ENCODE assay signal across 17 mouse cellular contexts in the genomic region with DNA sequence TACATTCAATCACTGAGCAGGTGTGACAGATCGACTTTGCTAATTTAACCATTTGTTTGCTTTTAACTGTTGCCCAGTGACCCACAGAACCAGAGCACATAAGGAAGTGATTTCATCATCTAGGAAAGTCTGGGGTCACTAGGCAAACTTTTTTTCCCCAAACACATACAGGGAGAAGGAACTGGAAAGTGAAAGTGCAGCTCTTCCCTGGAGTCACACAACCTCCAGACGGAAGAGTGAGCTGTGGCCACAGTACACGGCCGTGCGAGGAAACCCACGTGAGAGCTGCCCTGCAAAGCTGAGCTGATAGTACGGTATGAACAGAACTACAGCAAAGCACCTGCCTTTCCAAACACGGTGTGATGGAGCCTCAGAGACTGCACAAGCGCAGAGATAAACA. TPM values are rescaled to one million over a fixed set of nuclear protein-coding genes. Genes with fewer than 3 reads are reported as not detected.
A peak's percentile ranks its signal among the peaks of the same experiment; 100 is the strongest.
DNase-seq lines count a peak whose midpoint lies in the region; ATAC-seq and TF ChIP-seq lines count a peak whose summit lies in the region.
"Had no signal": no experiment of that assay in that cellular context is flagged by ENCODE, and none has a peak within 500 bp of the region (broad histone marks: within the 10 kb centered on the region; RNA-seq: fewer than 3 reads in every experiment).

No protein-coding gene starts in this region.

- 0 out of 2 replicates have a peak overlapping the region, but pooled peaks have one; percentile 4 for H3K4me3 ChIP-seq in intestine, postnatal 0 days (ENCODE audit: low read depth, low read length)
- H3K4me3 ChIP-seq in intestine, embryonic 15.5 days (replicated peaks): no peak overlapping the region
- no peak overlapping the region for H3K4me3 ChIP-seq in liver, embryonic 11.5 days (ENCODE audit: low read depth, low read length)
- H3K4me3 ChIP-seq in forebrain, postnatal 0 days (ENCODE audit: low read depth, low read length): no peak overlapping the region
- H3K4me3 ChIP-seq: left cerebral cortex, adult 2 months; neural tube, embryonic 15.5 days had no signal

- H3K27ac ChIP-seq in intestine, postnatal 0 days (ENCODE audit: low read depth, low read length): no peak overlapping the region
- no peak overlapping the region for H3K27ac ChIP-seq in intestine, embryonic 15.5 days
- H3K27ac ChIP-seq in liver, embryonic 11.5 days (ENCODE audit: low read depth, low read length): no peak overlapping the region
- no peak overlapping the region for H3K27ac ChIP-seq in forebrain, postnatal 0 days (ENCODE audit: low read depth, low read length)
- H3K27ac ChIP-seq: hindbrain, postnatal 0 days; left cerebral cortex, adult 2 months; neural tube, embryonic 15.5 days had no signal

- H3K27me3 ChIP-seq in intestine, postnatal 0 days (replicated peaks; ENCODE audit: control insufficient read depth, insufficient read depth, low read length): no peaks in the 10 kb centered on the region
- no peaks in the 10 kb centered on the region for H3K27me3 ChIP-seq in intestine, embryonic 15.5 days (replicated peaks)
- no peaks in the 10 kb centered on the region for H3K27me3 ChIP-seq in liver, embryonic 11.5 days (replicated peaks; ENCODE audit: control insufficient read depth, insufficient read depth, low read length)
- H3K27me3 ChIP-seq in forebrain, postnatal 0 days (ENCODE audit: insufficient read depth, low read length): no peaks in the 10 kb centered on the region
- H3K27me3 ChIP-seq: neural tube, embryonic 15.5 days had no signal

- H3K36me3 ChIP-seq in intestine, postnatal 0 days (ENCODE audit: control insufficient read depth, insufficient read depth): no peaks in the 10 kb centered on the region
- no peaks in the 10 kb centered on the region for H3K36me3 ChIP-seq in intestine, embryonic 15.5 days
- no peaks in the 10 kb centered on the region for H3K36me3 ChIP-seq in liver, embryonic 11.5 days (ENCODE audit: control insufficient read depth, insufficient read depth, low read length)
- no peaks in the 10 kb centered on the region for H3K36me3 ChIP-seq in forebrain, postnatal 0 days (ENCODE audit: insufficient read depth)
- H3K36me3 ChIP-seq: neural tube, embryonic 15.5 days had no signal

- TF ChIP-seq CTCF in intestine, postnatal 0 days (IDR thresholded peaks at IDR 0.05; ENCODE audit: low read depth): no peak
- no peak for TF ChIP-seq CTCF in forebrain, postnatal 0 days (IDR thresholded peaks at IDR 0.05; ENCODE audit: low read depth)

- 0 out of 2 replicates have a peak, but pooled peaks cover 5% of the 10 kb centered on the region for H3K4me1 ChIP-seq in intestine, postnatal 0 days (replicated peaks; ENCODE audit: control insufficient read depth, insufficient read depth, low read length)
- no peaks in the 10 kb centered on the region for H3K4me1 ChIP-seq in intestine, embryonic 15.5 days (replicated peaks)
- H3K4me1 ChIP-seq in liver, embryonic 11.5 days (replicated peaks; ENCODE audit: control insufficient read depth, insufficient read depth, low read length): peaks cover 6% of the 10 kb centered on the region; the same call in 1 of the 2 replicates
- peaks cover 3% of the 10 kb centered on the region; the same call in 1 of the 2 replicates for H3K4me1 ChIP-seq in forebrain, postnatal 0 days (ENCODE audit: insufficient read depth)

- 0 out of 2 replicates have a peak, but pooled peaks have one; percentile 23 for ATAC-seq in intestine, postnatal 0 days
- no peak for ATAC-seq in intestine, embryonic 15.5 days
- no peak for ATAC-seq in liver, embryonic 11.5 days (replicated peaks; ENCODE audit: low FRiP score)
- ATAC-seq in megakaryocyte, adult 5-6 weeks (ENCODE audit: poor library complexity, severe bottlenecking): peak; percentile 11; the same call in 1 of the 2 replicates
- no peak for ATAC-seq in forebrain, postnatal 0 days
- ATAC-seq: forebrain, embryonic 16.5 days; hindbrain, postnatal 0 days had no signal

- H3K9ac ChIP-seq in intestine, postnatal 0 days (ENCODE audit: low read depth, low read length): no peak overlapping the region
- H3K9ac ChIP-seq in intestine, embryonic 15.5 days: no peak overlapping the region
- no peak overlapping the region for H3K9ac ChIP-seq in liver, embryonic 11.5 days (ENCODE audit: low read depth, low read length)
- H3K9ac ChIP-seq in forebrain, postnatal 0 days: no peak overlapping the region
- H3K9ac ChIP-seq: neural tube, embryonic 15.5 days had no signal

- peak; percentile 57 for DNase-seq in 416B (ENCODE audit: low read depth)
- no peak for DNase-seq in liver, embryonic 11.5 days (ENCODE audit: low spot score)
- DNase-seq in T-cell, adult 2 months (ENCODE audit: low spot score): no peak
- no peak for DNase-seq in right cerebral cortex, postnatal 10 days (ENCODE audit: low spot score in 2 of 2)
- DNase-seq in forebrain, postnatal 0 days: no peak
- DNase-seq: B cell, adult 2 months; cerebellum, adult 2 months; embryo, embryonic 11 days; gastrocnemius, postnatal 14 days had no signal

- H3K9me3 ChIP-seq in intestine, postnatal 0 days (ENCODE audit: control insufficient read depth): no peaks in the 10 kb centered on the region
- no peaks in the 10 kb centered on the region for H3K9me3 ChIP-seq in intestine, embryonic 15.5 days
- no peaks in the 10 kb centered on the region for H3K9me3 ChIP-seq in liver, embryonic 11.5 days (ENCODE audit: control insufficient read depth, low read length)
- H3K9me3 ChIP-seq in forebrain, postnatal 0 days (ENCODE audit: low read length): no peaks in the 10 kb centered on the region
- H3K9me3 ChIP-seq: neural tube, embryonic 15.5 days had no signal

- peak overlapping the region; percentile 44 for H3K4me2 ChIP-seq in intestine, postnatal 0 days (replicated peaks; ENCODE audit: low read depth)
- no peak overlapping the region for H3K4me2 ChIP-seq in intestine, embryonic 15.5 days (replicated peaks)
- 0 out of 2 replicates have a peak overlapping the region, but pooled peaks have one; percentile 2 for H3K4me2 ChIP-seq in liver, embryonic 11.5 days
- H3K4me2 ChIP-seq in forebrain, postnatal 0 days (ENCODE audit: low read depth): no peak overlapping the region
- H3K4me2 ChIP-seq: heart, embryonic 11.5 days; neural tube, embryonic 15.5 days had no signal

- 33% methylated on average over 9 of the region's 9 CpGs for WGBS in intestine, postnatal 0 days
- WGBS in intestine, embryonic 15.5 days: 56% methylated on average over 9 of the region's 9 CpGs
- 72% methylated on average over 9 of the region's 9 CpGs for WGBS in liver, embryonic 11.5 days
- WGBS in forebrain, postnatal 0 days: 88% methylated on average over 9 of the region's 9 CpGs

RNA-seq across cellular contexts. Expression of gene Enpp4, which starts 4.7 kb away (rescaled TPM):
- 3.1 and 3.6 TPM in 2 replicates for polyA plus RNA-seq in intestine, postnatal 0 days (2015; fragmentation: Nextera tagmentation; extraction: Ambion mirVana)
- polyA plus RNA-seq in intestine, embryonic 15.5 days (2015; fragmentation: Nextera tagmentation; extraction: Ambion mirVana): 5.4 and 5.6 TPM in 2 replicates
- 7.5 and 9.2 TPM in 2 replicates for polyA plus RNA-seq in liver, embryonic 11.5 days (2014; fragmentation: Nextera tagmentation; extraction: Ambion mirVana)
- total RNA-seq in megakaryocyte, adult 5-6 weeks (2015): 2.1 and 4.2 TPM in 2 replicates
- total RNA-seq in megakaryocyte, adult 5-6 weeks (2017): 2.5 and 3.0 TPM in 2 replicates
- total RNA-seq in forebrain, postnatal 0 days (2014; rRNA removed): 5.3 and 7.1 TPM in 2 replicates
- 3.8 and 5.3 TPM in 2 replicates for polyA plus RNA-seq in forebrain, postnatal 0 days (2015; fragmentation: Nextera tagmentation; extraction: Ambion mirVana)

RNA-seq across cellular contexts. Expression of gene Enpp5, which starts 22.3 kb away (rescaled TPM):
- 33.8 and 43.1 TPM in 2 replicates for polyA plus RNA-seq in intestine, postnatal 0 days (2015; fragmentation: Nextera tagmentation; extraction: Ambion mirVana)
- 31.0 and 37.6 TPM in 2 replicates for polyA plus RNA-seq in intestine, embryonic 15.5 days (2015; fragmentation: Nextera tagmentation; extraction: Ambion mirVana)
- polyA plus RNA-seq in liver, embryonic 11.5 days (2014; fragmentation: Nextera tagmentation; extraction: Ambion mirVana): 5.9 and 6.2 TPM in 2 replicates
- 1.2 and 1.4 TPM in 2 replicates for total RNA-seq in megakaryocyte, adult 5-6 weeks (2015)
- total RNA-seq in megakaryocyte, adult 5-6 weeks (2017): 2.2 and 4.5 TPM in 2 replicates
- total RNA-seq in forebrain, postnatal 0 days (2014; rRNA removed): 102 and 130 TPM in 2 replicates
- 51.9 and 97.5 TPM in 2 replicates for polyA plus RNA-seq in forebrain, postnatal 0 days (2015; fragmentation: Nextera tagmentation; extraction: Ambion mirVana)

Comparison
In these comparisons a context has a peak if more than half of its experiments do, and no peak if none do; other contexts are left out.
1. ATAC-seq: peak in intestine, postnatal 0 days (single experiment) and megakaryocyte, adult 5-6 weeks (single experiment); none in intestine, embryonic 15.5 days (single experiment), liver, embryonic 11.5 days (single experiment) and forebrain, postnatal 0 days (single experiment).
2. H3K4me2 ChIP-seq: peak in intestine, postnatal 0 days (single experiment) and liver, embryonic 11.5 days (single experiment); none in intestine, embryonic 15.5 days (single experiment) and forebrain, postnatal 0 days (single experiment).